Mouse (Mus musculus) E14TG2a.4 (cell line): ENCODE measurements around the gene Slc25a12.

ENCODE experiments used
- CTCF ChIP-seq: conservative IDR thresholded peaks from 2 replicates; pipeline ENCODE4 v1.5.1; 2014; ENCODE audit warnings: low read length
- NANOG ChIP-seq: IDR thresholded peaks from 2 replicates; pipeline ENCODE4 v1.6.1; 2014; ENCODE audit warnings: borderline replicate concordance, low read length, mixed read lengths
- POU5F1 ChIP-seq: IDR thresholded peaks from 2 replicates; pipeline ENCODE4 v1.6.1; 2014; ENCODE audit warnings: low read length, borderline replicate concordance

GRCm38 (mm10) chr2:71244807-71245206 lies 122.7 kb downstream of the Slc25a12 start:
- TF ChIP-seq CTCF (no peak), POU5F1 (no peak), NANOG (no peak)
